8 mouse cellular contexts compared by ENCODE assay signal in genomic region chr17:66112166-66112565, GRCm38 (mm10). TPM values are rescaled to one million over a fixed set of nuclear protein-coding genes. Genes with fewer than 3 reads are reported as not detected.
A peak's percentile ranks its signal among the peaks of the same experiment; 100 is the strongest.
DNase-seq lines count a peak whose midpoint lies in the region; ATAC-seq and TF ChIP-seq lines count a peak whose summit lies in the region.

No protein-coding gene starts in this region.

- peaks cover 8% of the 10 kb centered on the region; the same call in 1 of the 2 replicates for H3K4me1 ChIP-seq in cerebellum, adult 2 months (ENCODE audit: control insufficient read depth, insufficient read depth, low read length)
- peaks cover 4% of the 10 kb centered on the region; the same call in 1 of the 2 replicates for H3K4me1 ChIP-seq in spleen, adult 2 months (ENCODE audit: control insufficient read depth, insufficient read depth, insufficient read length)
- H3K4me1 ChIP-seq in limb, embryonic 15.5 days, result peaks cover 15% of the 10 kb centered on the region
- peaks cover 5% of the 10 kb centered on the region; the same call in 1 of the 2 replicates for H3K4me1 ChIP-seq in stomach, postnatal 0 days (replicated peaks; ENCODE audit: control insufficient read depth, insufficient read depth)

- no peak for TF ChIP-seq EP300 in stomach, postnatal 0 days (optimal IDR thresholded peaks at IDR 0.05)

- H3K4me3 ChIP-seq in cerebellum, adult 2 months (replicated peaks; ENCODE audit: insufficient read depth, low read depth, low read length), result peak overlapping the region; percentile 100
- peak overlapping the region; percentile 94; the same call in 1 of the 2 replicates for H3K4me3 ChIP-seq in spleen, adult 2 months (ENCODE audit: extremely low read depth, insufficient read depth, insufficient read length)
- peak overlapping the region; percentile 94 for H3K4me3 ChIP-seq in limb, embryonic 15.5 days
- H3K4me3 ChIP-seq in stomach, postnatal 0 days (ENCODE audit: low read depth, low read length), result peak overlapping the region; percentile 88

- no peaks in the 10 kb centered on the region for H3K27me3 ChIP-seq in cerebellum, adult 2 months (ENCODE audit: control insufficient read depth, insufficient read depth, low read length)
- no peaks in the 10 kb centered on the region for H3K27me3 ChIP-seq in spleen, adult 2 months (ENCODE audit: control insufficient read depth, insufficient read depth, low read length)
- H3K27me3 ChIP-seq in limb, embryonic 15.5 days, result no peaks in the 10 kb centered on the region
- H3K27me3 ChIP-seq in stomach, postnatal 0 days (ENCODE audit: control insufficient read depth, insufficient read depth, low read length), result no peaks in the 10 kb centered on the region

- H3K27ac ChIP-seq in cerebellum, adult 2 months (ENCODE audit: insufficient read depth, low read length), result no peak overlapping the region
- no peak overlapping the region for H3K27ac ChIP-seq in spleen, adult 2 months (ENCODE audit: insufficient read depth, low read length)
- H3K27ac ChIP-seq in limb, embryonic 15.5 days, result no peak overlapping the region
- peak overlapping the region; percentile 84 for H3K27ac ChIP-seq in stomach, postnatal 0 days (replicated peaks)

- no peak for TF ChIP-seq CTCF in cerebellum, adult 2 months (IDR thresholded peaks at IDR 0.05; ENCODE audit: borderline replicate concordance, insufficient read depth, low read depth, low read length)
- TF ChIP-seq CTCF in spleen, adult 2 months (IDR thresholded peaks at IDR 0.05; ENCODE audit: extremely low read depth, insufficient read depth, insufficient read length, insufficient replicate concordance), result no peak
- TF ChIP-seq CTCF in stomach, postnatal 0 days (IDR thresholded peaks at IDR 0.05; ENCODE audit: low read depth), result no peak

- DNase-seq in cerebellum, adult 2 months, result no peak
- DNase-seq in cerebellum, adult 9-11 months, result no peak
- DNase-seq in spleen, adult 2 months (ENCODE audit: low read depth in 1 of 2, low spot score in 2 of 2), result no peak
- DNase-seq in spleen, postnatal 10 days (ENCODE audit: low spot score in 2 of 2), result no peak
- DNase-seq in stomach, postnatal 0 days (ENCODE audit: low spot score), result no peak
- no peak for DNase-seq in frontal cortex, postnatal 14 days (ENCODE audit: low spot score in 2 of 2)
- no peak for DNase-seq in urinary bladder, postnatal 25 days (ENCODE audit: low spot score)

- no peak for ATAC-seq in limb, embryonic 15.5 days (ENCODE audit: insufficient number of reproducible peaks, low FRiP score, low TSS enrichment, low read depth)
- no peak for ATAC-seq in stomach, postnatal 0 days (ENCODE audit: low FRiP score, low TSS enrichment)

- WGBS in cerebellum, adult 2 months, result 37% methylated on average over 4 of the region's 4 CpGs
- 7% methylated on average over 4 of the region's 4 CpGs for WGBS in spleen, adult 2 months
- 35% methylated on average over 4 of the region's 4 CpGs for WGBS in limb, embryonic 15.5 days
- WGBS in stomach, postnatal 0 days, result 26% methylated on average over 4 of the region's 4 CpGs

- peak overlapping the region; percentile 56 for H3K4me2 ChIP-seq in limb, embryonic 15.5 days
- H3K4me2 ChIP-seq in stomach, postnatal 0 days (replicated peaks; ENCODE audit: low read depth), result peak overlapping the region; percentile 57

- no peaks in the 10 kb centered on the region for H3K9me3 ChIP-seq in limb, embryonic 15.5 days
- H3K9me3 ChIP-seq in stomach, postnatal 0 days (ENCODE audit: control insufficient read depth, low read length), result no peaks in the 10 kb centered on the region

- TF ChIP-seq POLR2A in cerebellum, adult 2 months (IDR thresholded peaks at IDR 0.05; ENCODE audit: borderline replicate concordance, insufficient read depth, low read length), result no peak
- TF ChIP-seq POLR2A in spleen, adult 2 months (IDR thresholded peaks at IDR 0.05; ENCODE audit: low read depth, low read length), result no peak

- H3K9ac ChIP-seq in limb, embryonic 15.5 days, result peak overlapping the region; percentile 76
- peak overlapping the region; percentile 76 for H3K9ac ChIP-seq in stomach, postnatal 0 days (ENCODE audit: low read length)

- peaks cover 24% of the 10 kb centered on the region for H3K36me3 ChIP-seq in spleen, adult 2 months (ENCODE audit: control insufficient read depth, insufficient read depth, low read length)
- peaks cover 38% of the 10 kb centered on the region for H3K36me3 ChIP-seq in limb, embryonic 15.5 days
- peaks cover 26% of the 10 kb centered on the region; the same call in 1 of the 2 replicates for H3K36me3 ChIP-seq in stomach, postnatal 0 days (ENCODE audit: control insufficient read depth, insufficient read depth, low read length)

RNA-seq across cellular contexts. Expression of gene Washc1, which starts 0.8 kb away (rescaled TPM):
- polyA plus RNA-seq in cerebellum, adult 2 months (2012; rRNA removed), result 52.5 and 53.4 TPM in 2 replicates
- 36.3 and 43.7 TPM in 2 replicates for polyA plus RNA-seq in spleen, adult 2 months (2012; rRNA removed)
- polyA plus RNA-seq in limb, embryonic 15.5 days (2015; fragmentation: Nextera tagmentation; extraction: Ambion mirVana), result 39.0 and 40.7 TPM in 2 replicates
- 27.2 and 27.6 TPM in 2 replicates for polyA plus RNA-seq in stomach, postnatal 0 days (2015; fragmentation: Nextera tagmentation; extraction: Ambion mirVana)

RNA-seq across cellular contexts. Expression of gene Ndufv2, which starts 10.8 kb away (rescaled TPM):
- polyA plus RNA-seq in cerebellum, adult 2 months (2012; rRNA removed), result 241 and 269 TPM in 2 replicates
- polyA plus RNA-seq in spleen, adult 2 months (2012; rRNA removed), result 15.3 and 16.4 TPM in 2 replicates
- polyA plus RNA-seq in limb, embryonic 15.5 days (2015; fragmentation: Nextera tagmentation; extraction: Ambion mirVana), result 284 and 289 TPM in 2 replicates
- polyA plus RNA-seq in stomach, postnatal 0 days (2015; fragmentation: Nextera tagmentation; extraction: Ambion mirVana), result 348 and 356 TPM in 2 replicates

RNA-seq across cellular contexts. Expression of gene Ddx11, which starts 11.2 kb away (rescaled TPM):
- 3.9 and 5.8 TPM in 2 replicates for polyA plus RNA-seq in cerebellum, adult 2 months (2012; rRNA removed)
- 6.7 and 7.3 TPM in 2 replicates for polyA plus RNA-seq in spleen, adult 2 months (2012; rRNA removed)
- polyA plus RNA-seq in limb, embryonic 15.5 days (2015; fragmentation: Nextera tagmentation; extraction: Ambion mirVana), result 15.6 and 15.8 TPM in 2 replicates
- polyA plus RNA-seq in stomach, postnatal 0 days (2015; fragmentation: Nextera tagmentation; extraction: Ambion mirVana), result 2.9 TPM in 2 replicates

RNA-seq across cellular contexts. Expression of gene Ankrd12, which starts 35.3 kb away (rescaled TPM):
- polyA plus RNA-seq in cerebellum, adult 2 months (2012; rRNA removed), result 25.5 and 28.1 TPM in 2 replicates
- 3.5 and 3.9 TPM in 2 replicates for polyA plus RNA-seq in spleen, adult 2 months (2012; rRNA removed)
- 24.6 and 27.2 TPM in 2 replicates for polyA plus RNA-seq in limb, embryonic 15.5 days (2015; fragmentation: Nextera tagmentation; extraction: Ambion mirVana)
- polyA plus RNA-seq in stomach, postnatal 0 days (2015; fragmentation: Nextera tagmentation; extraction: Ambion mirVana), result 23.4 and 25.5 TPM in 2 replicates

Comparison
In these comparisons a context has a peak if more than half of its experiments do, and no peak if none do; other contexts are left out.
1. RNA of gene Ndufv2, which starts 10.8 kb away (polyA plus RNA-seq): 348 to 356 TPM in stomach, postnatal 0 days, 284 to 289 TPM in limb, embryonic 15.5 days and 241 to 269 TPM in cerebellum, adult 2 months; 15.3 to 16.4 TPM in spleen, adult 2 months; every median in the first group is over 10 times any median in the second.
2. Peak in every context shown above with its lines, with median percentiles within 50 percentile points of each other: H3K4me3 ChIP-seq.